Mouse (Mus musculus): ENCODE measurements around the gene Trpm5.
A peak's percentile ranks its signal among the peaks of the same experiment; 100 is the strongest.

Trpm5 gene

DNA sequence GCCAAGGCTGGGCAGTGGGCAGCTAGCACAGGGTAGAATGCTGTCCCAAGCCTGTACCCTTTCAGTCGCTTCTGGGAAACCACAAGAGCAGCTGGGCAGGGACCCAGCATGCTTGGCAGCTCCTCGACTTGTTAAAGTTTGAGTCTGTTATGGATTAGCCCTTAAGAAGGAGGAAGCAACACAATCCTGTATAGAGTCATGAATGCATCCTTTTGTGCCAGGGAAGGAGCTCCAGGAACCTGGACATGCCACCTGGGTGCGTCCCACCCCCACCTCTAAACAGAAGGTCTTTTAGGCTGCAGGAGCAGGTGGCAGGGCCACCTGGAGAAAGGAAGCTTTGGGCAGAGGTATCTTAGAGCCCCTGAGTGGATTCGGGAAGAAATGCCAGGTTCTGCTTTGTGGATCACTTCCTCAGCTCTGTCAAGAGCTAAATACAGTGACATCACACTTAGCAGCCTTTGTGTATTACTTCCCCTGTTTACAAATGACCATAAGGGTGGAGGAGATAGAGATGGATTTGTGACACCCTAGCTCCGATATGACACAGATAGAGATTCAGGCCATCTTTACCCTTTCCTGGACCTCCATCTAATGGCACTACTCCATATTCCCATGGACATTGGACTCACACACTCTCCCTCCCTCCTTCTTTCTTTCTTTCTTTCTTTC, 35.1 kb downstream of the Trpm5 start:
- DNase-seq (ENCODE audit: low spot score) = no peak

- no peak for DNase-seq (ENCODE audit: low spot score)
Observed at GRCm38 (mm10) chr7:143058221-143058697, 36.2 kb downstream of the Trpm5 start.

DNA sequence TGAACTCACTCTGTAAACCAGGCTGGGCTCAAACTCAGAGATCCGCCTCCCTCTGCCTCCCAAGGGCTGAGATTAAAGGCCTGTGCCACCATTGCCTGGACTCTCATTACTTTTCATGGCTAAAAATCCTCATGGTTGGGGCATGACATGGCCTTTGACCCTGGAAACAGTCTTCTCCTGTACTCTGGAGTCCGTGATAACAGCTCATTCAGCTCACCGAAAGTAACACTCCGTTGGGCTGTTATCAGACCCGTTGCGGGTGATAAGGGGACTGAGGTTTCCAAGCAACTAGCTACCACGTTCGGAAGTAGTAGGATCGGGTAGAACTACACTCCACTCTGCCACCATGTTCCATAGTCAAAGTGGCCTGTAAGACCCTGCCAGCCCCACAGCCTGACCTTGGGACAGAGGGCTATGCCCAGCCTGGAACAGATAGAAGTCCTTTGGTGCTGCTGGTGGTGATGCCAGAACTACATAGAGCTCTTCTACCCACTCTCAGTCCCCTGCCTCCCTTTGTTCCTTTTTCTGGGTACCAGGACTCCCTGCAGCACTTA, 36.7 kb downstream of the Trpm5 start:
- DNase-seq (ENCODE audit: low spot score) = no peak

DNA sequence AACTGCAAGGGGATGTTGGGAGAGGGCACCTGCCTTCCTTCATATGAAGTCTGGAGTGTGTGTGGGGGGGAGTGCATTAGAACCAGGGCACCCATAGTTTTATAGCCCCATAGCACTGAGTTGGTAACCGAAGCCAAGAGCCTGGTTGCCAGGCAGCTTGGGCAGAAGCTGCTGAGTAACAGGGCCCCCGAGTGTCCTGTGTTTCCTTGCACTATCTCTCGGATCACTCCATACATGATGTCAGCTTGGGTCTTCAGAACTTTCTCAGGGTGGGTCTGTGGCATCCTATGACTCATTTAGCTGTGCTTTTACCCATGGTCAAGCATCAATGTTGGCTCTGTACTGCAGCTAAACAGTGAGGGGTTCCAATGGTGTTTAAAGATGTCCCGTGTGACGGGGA, 37.4 kb downstream of the Trpm5 start:
- no peak for DNase-seq (ENCODE audit: low spot score)

GRCm38 (mm10) chr7:143055499-143056186, 38.8 kb downstream of the Trpm5 start:
- DNase-seq (ENCODE audit: low spot score) = no peak

DNA sequence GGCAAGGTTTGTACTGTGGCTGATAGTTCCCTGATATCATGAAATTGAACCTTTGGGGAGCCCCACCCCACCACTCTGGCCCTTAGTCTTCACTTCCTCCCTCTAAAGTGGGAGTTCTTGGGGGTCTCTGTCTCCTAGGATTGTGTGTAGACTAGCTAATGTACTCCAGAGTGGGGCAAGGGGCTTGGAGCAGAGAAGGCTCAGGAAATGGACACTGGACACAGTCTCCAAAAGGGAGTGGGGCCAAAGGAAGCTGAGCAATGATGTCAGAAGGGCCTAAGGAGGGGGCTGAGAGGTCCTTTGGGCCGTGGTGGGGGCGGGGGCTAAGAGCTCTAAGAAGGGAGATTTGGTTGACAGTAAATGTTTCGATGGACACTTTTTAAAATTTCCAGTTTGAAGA, 39.4 kb downstream of the Trpm5 start:
- no peak for DNase-seq (ENCODE audit: low spot score)

DNA sequence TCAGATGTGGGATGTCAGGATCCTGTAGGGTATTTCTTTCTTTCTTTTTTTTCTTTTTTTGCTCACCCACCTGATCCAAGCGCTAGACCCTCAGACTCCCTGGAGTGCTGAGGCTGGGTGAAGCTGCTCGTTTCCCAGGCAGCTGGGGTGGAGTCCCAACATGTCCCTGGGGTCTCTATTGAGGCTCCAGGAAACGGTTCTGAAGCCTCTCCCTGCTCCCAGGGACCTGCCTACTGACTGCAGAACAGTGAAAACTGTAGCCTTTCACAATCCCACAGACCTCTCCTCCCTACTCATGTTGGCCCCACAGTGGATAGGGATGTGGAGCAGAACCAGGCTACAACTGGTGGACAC, 39.9 kb downstream of the Trpm5 start:
- no peak for DNase-seq (ENCODE audit: low spot score)

DNA sequence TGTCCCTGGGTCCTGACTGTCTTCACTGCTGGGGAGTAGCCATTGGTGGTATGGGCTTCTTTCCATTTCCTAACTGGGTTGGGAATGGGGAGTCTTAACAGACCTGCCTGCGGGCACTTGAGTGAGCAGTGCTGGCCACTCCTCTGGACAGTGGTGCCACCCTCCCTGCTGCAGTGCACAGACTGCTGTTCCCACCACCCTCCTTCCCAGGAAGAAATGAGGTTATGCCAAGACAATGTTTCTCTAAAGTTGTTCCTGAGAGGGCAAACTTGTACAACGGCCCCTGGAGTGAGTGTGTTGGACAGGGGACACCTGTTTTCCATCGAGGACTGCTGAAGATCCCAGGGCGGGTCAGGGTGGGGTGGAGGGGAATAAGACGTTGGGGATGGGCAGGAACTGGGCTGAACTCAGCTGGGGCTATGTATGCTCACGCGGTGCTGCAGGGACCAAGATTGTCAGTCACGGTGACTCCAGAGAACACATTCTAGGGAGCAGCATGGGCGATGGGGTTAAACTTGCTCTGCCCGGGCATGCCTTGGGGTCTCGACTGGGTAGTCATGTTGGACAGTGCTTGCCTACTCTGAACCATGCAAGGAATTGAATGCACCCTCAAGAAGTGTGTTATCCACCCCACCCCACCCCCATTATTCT, 40.4 kb downstream of the Trpm5 start:
- DNase-seq (ENCODE audit: low spot score) = no peak

- DNase-seq (ENCODE audit: low spot score) = peak; percentile 55
Observed at GRCm38 (mm10) chr7:143053008-143053899, 41.2 kb downstream of the Trpm5 start.

DNA sequence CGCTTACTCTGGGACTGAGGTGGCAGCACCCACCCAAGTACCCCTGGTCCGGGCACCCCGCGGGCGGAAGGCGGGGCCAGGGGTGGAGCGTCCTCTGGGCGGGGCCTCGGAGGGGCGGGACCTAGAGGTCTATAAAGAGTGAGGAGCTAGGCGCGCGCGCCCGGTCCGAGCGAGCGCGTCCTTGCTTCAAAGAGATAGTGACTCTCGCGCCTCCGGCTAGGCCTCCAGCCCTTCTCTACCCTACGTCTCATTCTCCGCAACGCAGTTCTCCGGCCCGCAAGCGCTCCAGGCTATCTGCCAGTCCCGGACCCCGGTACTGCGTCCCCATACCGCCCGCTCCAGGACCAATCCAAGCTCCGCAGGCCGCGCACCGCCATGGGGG, 41.8 kb downstream of the Trpm5 start, which contains the start of gene Cd81:
Gene Cd81, plus strand, starts transcription at position 114 of the 382 bp plus-strand sequence.
- peak; percentile 82 for DNase-seq (ENCODE audit: low spot score)

- no peak for DNase-seq (ENCODE audit: low spot score)
Observed at GRCm38 (mm10) chr7:143051316-143051715, 43.1 kb downstream of the Trpm5 start.

GRCm38 (mm10) chr7:143049841-143050816, 44.3 kb downstream of the Trpm5 start:
- DNase-seq (ENCODE audit: low spot score) = no peak

- DNase-seq (ENCODE audit: low spot score) = no peak
Observed at GRCm38 (mm10) chr7:143049331-143049730, 45.1 kb downstream of the Trpm5 start.

- no peak for DNase-seq (ENCODE audit: low spot score)
Observed at GRCm38 (mm10) chr7:143046358-143046757, 48.1 kb downstream of the Trpm5 start.

- DNase-seq (ENCODE audit: low spot score) = no peak
Observed at GRCm38 (mm10) chr7:143044826-143045206, 49.6 kb downstream of the Trpm5 start.

GRCm38 (mm10) chr7:143044049-143044825, 50.2 kb downstream of the Trpm5 start:
- DNase-seq (ENCODE audit: low spot score) = no peak

DNA sequence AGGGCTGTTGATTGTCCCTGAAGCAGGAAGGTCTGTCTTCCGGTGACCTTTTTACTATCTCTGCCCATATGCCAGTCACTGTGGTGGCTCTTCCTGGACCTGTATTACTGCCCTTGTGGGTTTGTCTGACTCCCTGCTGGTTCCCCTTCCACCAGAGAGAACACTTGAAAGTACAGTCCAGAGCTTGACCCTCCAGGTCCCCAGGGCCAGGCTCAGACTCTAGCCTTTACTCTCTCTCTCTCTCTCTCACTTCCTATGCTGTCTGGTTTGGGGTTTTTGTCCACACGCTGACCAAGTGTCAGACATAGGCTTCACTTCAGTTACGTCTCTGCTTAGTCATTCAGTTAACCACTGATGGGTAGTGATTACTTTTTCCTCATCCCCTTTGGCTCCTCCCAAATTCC, 51.5 kb downstream of the Trpm5 start:
- DNase-seq (ENCODE audit: low spot score) = no peak

DNA sequence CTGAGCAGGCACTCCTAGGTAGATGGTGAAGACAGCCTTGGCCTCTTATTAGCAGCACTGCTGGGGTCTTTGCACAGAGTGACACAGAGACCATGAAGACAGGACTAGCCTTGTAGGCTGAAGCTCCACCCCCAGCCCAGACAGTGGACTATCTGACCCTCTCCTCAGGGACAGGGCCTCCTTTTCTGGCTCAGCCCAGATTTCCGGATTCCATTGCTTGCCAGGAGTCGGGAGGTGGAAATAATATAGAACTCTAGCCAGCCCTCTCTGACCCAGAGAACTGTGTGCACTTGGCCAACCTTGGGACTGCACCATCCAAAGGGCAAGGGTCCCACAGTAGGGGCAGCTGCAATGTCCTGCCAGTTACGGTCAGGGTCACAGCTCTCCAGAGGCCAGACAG, 52.4 kb downstream of the Trpm5 start:
- peak; percentile 78 for DNase-seq (ENCODE audit: low spot score)

DNA sequence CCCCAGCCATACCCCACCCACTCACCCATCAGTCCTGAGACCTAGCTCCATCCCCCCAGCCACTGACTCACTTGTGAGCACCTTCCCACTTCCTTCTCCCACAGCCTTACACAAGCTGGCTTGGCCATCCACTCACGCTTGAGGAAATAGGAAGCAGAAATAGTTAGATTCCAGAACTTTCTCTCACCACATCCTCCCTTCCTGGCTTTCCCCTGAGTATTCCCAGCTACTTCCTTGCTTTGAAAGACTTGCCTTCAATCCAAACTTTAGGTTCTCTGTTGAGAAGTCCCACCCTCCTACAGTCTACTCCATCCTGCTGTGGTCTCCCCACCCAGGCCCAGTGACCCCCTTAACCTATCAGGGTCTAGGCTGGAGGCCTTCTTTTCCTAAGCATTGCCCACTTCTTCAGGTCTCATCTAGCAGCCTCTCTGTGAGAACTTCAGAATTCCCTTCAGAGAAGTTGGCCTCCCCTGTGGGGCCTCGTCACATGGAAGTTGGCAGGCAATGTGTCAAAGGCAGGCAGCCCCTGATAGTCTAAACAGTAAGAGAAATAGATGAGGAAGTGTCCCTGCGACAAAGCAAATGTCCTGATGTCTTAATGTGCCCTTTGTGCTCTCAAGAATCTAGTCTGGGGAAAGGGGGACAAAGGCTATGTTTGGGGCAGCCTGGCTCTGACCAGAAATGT, 53.2 kb downstream of the Trpm5 start:
- no peak for DNase-seq (ENCODE audit: low spot score)
